Comparison of ENCODE assay signal across 41 mouse cellular contexts in the genomic region with DNA sequence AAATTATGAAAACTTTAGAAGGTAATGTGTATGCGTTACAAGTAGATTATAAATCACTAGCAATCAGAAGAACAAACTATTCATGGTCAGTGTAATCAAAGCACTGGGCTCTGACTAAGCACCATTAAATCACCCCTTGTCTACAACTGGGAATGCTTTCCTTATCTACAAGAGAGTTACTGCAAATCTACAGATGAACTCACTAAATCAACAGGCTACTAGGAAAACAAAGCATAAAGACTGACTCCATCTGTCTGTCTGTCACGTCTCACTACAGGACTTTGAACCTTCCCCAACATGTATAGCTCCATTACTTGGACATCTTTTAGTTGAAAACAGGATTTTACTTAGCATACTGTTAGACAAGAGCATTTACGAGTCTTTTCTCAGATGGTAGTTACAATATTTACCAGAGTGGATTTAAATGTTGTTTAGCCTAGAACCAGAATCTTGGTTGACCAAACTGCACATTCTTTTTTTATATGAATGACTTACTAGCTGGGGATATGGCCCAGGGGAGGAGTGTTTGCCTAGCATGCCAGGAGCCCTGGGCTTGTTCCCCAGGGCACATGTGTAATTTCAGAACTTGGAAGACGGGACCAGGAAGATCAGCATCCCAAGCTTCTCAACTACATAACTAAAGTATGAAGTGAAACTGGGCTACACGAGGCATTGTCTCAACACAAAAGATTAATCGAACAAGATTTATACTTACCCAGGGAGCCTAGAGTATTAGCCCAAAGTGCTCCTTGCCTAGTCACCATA. TPM values are rescaled to one million over a fixed set of nuclear protein-coding genes. Genes with fewer than 3 reads are reported as not detected.
DNase-seq lines count a peak whose midpoint lies in the region; ATAC-seq and TF ChIP-seq lines count a peak whose summit lies in the region.
"Had no signal": no experiment of that assay in that cellular context is flagged by ENCODE, and none has a peak within 500 bp of the region (broad histone marks: within the 10 kb centered on the region; RNA-seq: fewer than 3 reads in every experiment).

No protein-coding gene starts in this region.

- H3K4me3 ChIP-seq in midbrain, embryonic 11.5 days (ENCODE audit: low read depth, low read length), result no peak overlapping the region
- H3K4me3 ChIP-seq in midbrain, embryonic 15.5 days, result no peak overlapping the region
- no peak overlapping the region for H3K4me3 ChIP-seq in stomach, postnatal 0 days (ENCODE audit: low read depth, low read length)
- H3K4me3 ChIP-seq in forebrain, postnatal 0 days (ENCODE audit: low read depth, low read length), result no peak overlapping the region
- H3K4me3 ChIP-seq: embryonic facial prominence, embryonic 13.5 days; forebrain, embryonic 10.5 days; heart, embryonic 10.5 days; heart, embryonic 15.5 days; hindbrain, embryonic 12.5 days; limb, embryonic 12.5 days; midbrain, embryonic 12.5 days; neural tube, embryonic 13.5 days; stomach, embryonic 15.5 days had no signal

- no peak overlapping the region for H3K9ac ChIP-seq in midbrain, embryonic 11.5 days (ENCODE audit: low read length)
- H3K9ac ChIP-seq in midbrain, embryonic 15.5 days, result no peak overlapping the region
- H3K9ac ChIP-seq in stomach, postnatal 0 days (ENCODE audit: low read length), result no peak overlapping the region
- H3K9ac ChIP-seq in forebrain, postnatal 0 days, result no peak overlapping the region
- H3K9ac ChIP-seq: embryonic facial prominence, embryonic 13.5 days; heart, embryonic 15.5 days; hindbrain, embryonic 12.5 days; limb, embryonic 12.5 days; liver, embryonic 14.5 days; midbrain, embryonic 12.5 days; neural tube, embryonic 13.5 days; stomach, embryonic 15.5 days had no signal

- TF ChIP-seq CTCF in stomach, postnatal 0 days (IDR thresholded peaks at IDR 0.05; ENCODE audit: low read depth), result no peak
- no peak for TF ChIP-seq CTCF in forebrain, postnatal 0 days (IDR thresholded peaks at IDR 0.05; ENCODE audit: low read depth)

- no peaks in the 10 kb centered on the region for H3K27me3 ChIP-seq in midbrain, embryonic 11.5 days (ENCODE audit: control insufficient read depth, insufficient read depth, low read length)
- H3K27me3 ChIP-seq in midbrain, embryonic 15.5 days (replicated peaks), result no peaks in the 10 kb centered on the region
- H3K27me3 ChIP-seq in stomach, postnatal 0 days (ENCODE audit: control insufficient read depth, insufficient read depth, low read length), result no peaks in the 10 kb centered on the region
- no peaks in the 10 kb centered on the region for H3K27me3 ChIP-seq in forebrain, postnatal 0 days (ENCODE audit: insufficient read depth, low read length)
- H3K27me3 ChIP-seq: embryonic facial prominence, embryonic 13.5 days; heart, embryonic 15.5 days; hindbrain, embryonic 12.5 days; limb, embryonic 12.5 days; midbrain, embryonic 12.5 days; neural tube, embryonic 13.5 days; Patski; stomach, embryonic 15.5 days had no signal

- no peaks in the 10 kb centered on the region for H3K4me1 ChIP-seq in midbrain, embryonic 11.5 days (ENCODE audit: control insufficient read depth, insufficient read depth, low read length)
- H3K4me1 ChIP-seq in midbrain, embryonic 15.5 days, result no peaks in the 10 kb centered on the region
- no peaks in the 10 kb centered on the region for H3K4me1 ChIP-seq in stomach, postnatal 0 days (replicated peaks; ENCODE audit: control insufficient read depth, insufficient read depth)
- H3K4me1 ChIP-seq in forebrain, postnatal 0 days (ENCODE audit: insufficient read depth), result no peaks in the 10 kb centered on the region
- H3K4me1 ChIP-seq: embryonic facial prominence, embryonic 13.5 days; forebrain, embryonic 10.5 days; heart, embryonic 10.5 days; heart, embryonic 15.5 days; hindbrain, embryonic 12.5 days; limb, embryonic 12.5 days; midbrain, embryonic 12.5 days; neural tube, embryonic 13.5 days; stomach, embryonic 15.5 days had no signal

- peaks cover 3% of the 10 kb centered on the region; the same call in 1 of the 2 replicates for H3K36me3 ChIP-seq in midbrain, embryonic 11.5 days (ENCODE audit: control insufficient read depth, insufficient read depth, low read length)
- peaks cover 47% of the 10 kb centered on the region for H3K36me3 ChIP-seq in midbrain, embryonic 15.5 days (replicated peaks)
- H3K36me3 ChIP-seq in stomach, postnatal 0 days (ENCODE audit: control insufficient read depth, insufficient read depth, low read length), result peaks cover 10% of the 10 kb centered on the region; the same call in 1 of the 2 replicates
- peaks cover 52% of the 10 kb centered on the region for H3K36me3 ChIP-seq in forebrain, postnatal 0 days (ENCODE audit: insufficient read depth)

- no peak overlapping the region for H3K27ac ChIP-seq in midbrain, embryonic 11.5 days (ENCODE audit: low read depth, low read length)
- H3K27ac ChIP-seq in midbrain, embryonic 15.5 days, result no peak overlapping the region
- H3K27ac ChIP-seq in stomach, postnatal 0 days (replicated peaks), result no peak overlapping the region
- no peak overlapping the region for H3K27ac ChIP-seq in forebrain, postnatal 0 days (ENCODE audit: low read depth, low read length)
- H3K27ac ChIP-seq: embryonic facial prominence, embryonic 13.5 days; forebrain, embryonic 10.5 days; heart, embryonic 10.5 days; heart, embryonic 15.5 days; hindbrain, embryonic 12.5 days; limb, embryonic 12.5 days; liver, embryonic 14.5 days; midbrain, embryonic 12.5 days; neural tube, embryonic 13.5 days; stomach, embryonic 15.5 days had no signal

- WGBS in midbrain, embryonic 11.5 days, result 93% methylated on average over 6 of the region's 6 CpGs
- WGBS in midbrain, embryonic 15.5 days, result 94% methylated on average over 6 of the region's 6 CpGs
- 37% methylated on average over 6 of the region's 6 CpGs for WGBS in large intestine, adult 2 months
- 69% methylated on average over 6 of the region's 6 CpGs for WGBS in stomach, postnatal 0 days
- 93% methylated on average over 6 of the region's 6 CpGs for WGBS in forebrain, postnatal 0 days

- no peak overlapping the region for H3K4me2 ChIP-seq in midbrain, embryonic 11.5 days
- H3K4me2 ChIP-seq in midbrain, embryonic 15.5 days, result no peak overlapping the region
- no peak overlapping the region for H3K4me2 ChIP-seq in stomach, postnatal 0 days (replicated peaks; ENCODE audit: low read depth)
- no peak overlapping the region for H3K4me2 ChIP-seq in forebrain, postnatal 0 days (ENCODE audit: low read depth)
- H3K4me2 ChIP-seq: embryonic facial prominence, embryonic 13.5 days; heart, embryonic 15.5 days; hindbrain, embryonic 12.5 days; limb, embryonic 12.5 days; midbrain, embryonic 12.5 days; neural tube, embryonic 13.5 days; stomach, embryonic 15.5 days had no signal

- no peak for ATAC-seq in midbrain, embryonic 11.5 days (ENCODE audit: low FRiP score)
- ATAC-seq in midbrain, embryonic 15.5 days (replicated peaks), result no peak
- ATAC-seq in stomach, postnatal 0 days (ENCODE audit: low FRiP score, low TSS enrichment), result peak; percentile 77
- ATAC-seq in forebrain, postnatal 0 days, result no peak
- ATAC-seq: forebrain, embryonic 16.5 days; Patski had no signal

- peak; percentile 25 for DNase-seq in adrenal gland, adult 8-10 months
- no peak for DNase-seq in adrenal gland, postnatal 4 days (ENCODE audit: low spot score in 2 of 2)
- DNase-seq in midbrain, embryonic 11.5 days (ENCODE audit: low spot score, missing footprints), result peak; percentile 67
- DNase-seq in large intestine, adult 2 months (ENCODE audit: low read depth, low spot score), result peak; percentile 24
- no peak for DNase-seq in stomach, postnatal 0 days (ENCODE audit: low spot score)
- no peak for DNase-seq in thymus, postnatal 36 days
- DNase-seq in forebrain, postnatal 0 days, result no peak
- DNase-seq: cerebellum, adult 18-20 months; cerebellum, postnatal 10 days; gastrocnemius, postnatal 10 days; kidney, adult 2 months; kidney, postnatal 36 days; lung, postnatal 36 days; retina, postnatal 1 day; right cerebral cortex, postnatal 14 days; thymus, adult 18-20 months; thymus, postnatal 4 days had no signal

- TF ChIP-seq EP300 in stomach, postnatal 0 days (optimal IDR thresholded peaks at IDR 0.05), result no peak

- H3K9me3 ChIP-seq in midbrain, embryonic 11.5 days (ENCODE audit: control insufficient read depth, low read length), result no peaks in the 10 kb centered on the region
- H3K9me3 ChIP-seq in midbrain, embryonic 15.5 days, result no peaks in the 10 kb centered on the region
- H3K9me3 ChIP-seq in stomach, postnatal 0 days (ENCODE audit: control insufficient read depth, low read length), result no peaks in the 10 kb centered on the region
- H3K9me3 ChIP-seq in forebrain, postnatal 0 days (ENCODE audit: low read length), result no peaks in the 10 kb centered on the region
- H3K9me3 ChIP-seq: embryonic facial prominence, embryonic 13.5 days; forebrain, embryonic 10.5 days; heart, embryonic 10.5 days; heart, embryonic 15.5 days; hindbrain, embryonic 12.5 days; limb, embryonic 12.5 days; midbrain, embryonic 12.5 days; neural tube, embryonic 13.5 days; stomach, embryonic 15.5 days had no signal

RNA-seq across cellular contexts. Expression of a gene that starts 10.9 kb away (rescaled TPM):
- total RNA-seq in adrenal gland, adult 8-10 months (2022), result 100 to 1,000 TPM in 2 of 4 experiments, 10 to 100 TPM in 2; 67.8 to 135 (median 88.5) TPM
- total RNA-seq in adrenal gland, postnatal 4 days (2021), result 100 to 1,000 TPM; 108 to 118 TPM
- polyA plus RNA-seq in midbrain, embryonic 11.5 days (2014; fragmentation: Nextera tagmentation; extraction: Ambion mirVana), result 271 and 283 TPM in 2 replicates
- polyA plus RNA-seq in midbrain, embryonic 15.5 days (2015; fragmentation: Nextera tagmentation; extraction: Ambion mirVana), result 204 and 211 TPM in 2 replicates
- 112 and 140 TPM in 2 replicates for polyA plus RNA-seq in large intestine, adult 2 months (2012; rRNA removed)
- polyA plus RNA-seq in stomach, postnatal 0 days (2015; fragmentation: Nextera tagmentation; extraction: Ambion mirVana), result 218 and 234 TPM in 2 replicates
- 123 and 160 TPM in 2 replicates for total RNA-seq in forebrain, postnatal 0 days (2014; rRNA removed)
- polyA plus RNA-seq in forebrain, postnatal 0 days (2015; fragmentation: Nextera tagmentation; extraction: Ambion mirVana), result 253 and 292 TPM in 2 replicates

RNA-seq across cellular contexts. Expression of a gene that starts 10.9 kb away (rescaled TPM):
- 10 to 100 TPM; 45.9 to 83.0 (median 54.5) TPM for total RNA-seq in adrenal gland, adult 8-10 months (2022)
- 10 to 100 TPM; 70.2 to 80.9 TPM for total RNA-seq in adrenal gland, postnatal 4 days (2021)
- polyA plus RNA-seq in midbrain, embryonic 11.5 days (2014; fragmentation: Nextera tagmentation; extraction: Ambion mirVana), result 66.1 and 70.1 TPM in 2 replicates
- polyA plus RNA-seq in midbrain, embryonic 15.5 days (2015; fragmentation: Nextera tagmentation; extraction: Ambion mirVana), result 35.8 and 36.5 TPM in 2 replicates
- polyA plus RNA-seq in large intestine, adult 2 months (2012; rRNA removed), result 5.1 and 6.1 TPM in 2 replicates
- polyA plus RNA-seq in stomach, postnatal 0 days (2015; fragmentation: Nextera tagmentation; extraction: Ambion mirVana), result 15.2 and 17.5 TPM in 2 replicates
- total RNA-seq in forebrain, postnatal 0 days (2014; rRNA removed), result 46.9 and 56.0 TPM in 2 replicates
- polyA plus RNA-seq in forebrain, postnatal 0 days (2015; fragmentation: Nextera tagmentation; extraction: Ambion mirVana), result 27.8 and 28.9 TPM in 2 replicates

RNA-seq across cellular contexts. Expression of a gene that starts 31.1 kb away (rescaled TPM):
- total RNA-seq in adrenal gland, adult 8-10 months (2022), result 100 to 1,000 TPM; 139 to 231 (median 191) TPM
- 100 to 1,000 TPM; 157 to 162 TPM for total RNA-seq in adrenal gland, postnatal 4 days (2021)
- polyA plus RNA-seq in midbrain, embryonic 11.5 days (2014; fragmentation: Nextera tagmentation; extraction: Ambion mirVana), result 106 and 111 TPM in 2 replicates
- polyA plus RNA-seq in midbrain, embryonic 15.5 days (2015; fragmentation: Nextera tagmentation; extraction: Ambion mirVana), result 104 and 106 TPM in 2 replicates
- 23.0 and 46.8 TPM in 2 replicates for polyA plus RNA-seq in large intestine, adult 2 months (2012; rRNA removed)
- 97.2 and 100 TPM in 2 replicates for polyA plus RNA-seq in stomach, postnatal 0 days (2015; fragmentation: Nextera tagmentation; extraction: Ambion mirVana)
- 143 and 153 TPM in 2 replicates for total RNA-seq in forebrain, postnatal 0 days (2014; rRNA removed)
- 77.9 and 83.8 TPM in 2 replicates for polyA plus RNA-seq in forebrain, postnatal 0 days (2015; fragmentation: Nextera tagmentation; extraction: Ambion mirVana)

RNA-seq across cellular contexts. Expression of a gene that starts 49.0 kb away (rescaled TPM):
- not detected for total RNA-seq in adrenal gland, adult 8-10 months (2022)
- total RNA-seq in adrenal gland, postnatal 4 days (2021), result not detected
- polyA plus RNA-seq in midbrain, embryonic 11.5 days (2014; fragmentation: Nextera tagmentation; extraction: Ambion mirVana), result not detected in 2 replicates
- polyA plus RNA-seq in midbrain, embryonic 15.5 days (2015; fragmentation: Nextera tagmentation; extraction: Ambion mirVana), result not detected in 2 replicates
- not detected in 2 replicates for polyA plus RNA-seq in large intestine, adult 2 months (2012; rRNA removed)
- not detected in 2 replicates for polyA plus RNA-seq in stomach, postnatal 0 days (2015; fragmentation: Nextera tagmentation; extraction: Ambion mirVana)
- total RNA-seq in forebrain, postnatal 0 days (2014; rRNA removed), result not detected in 2 replicates
- not detected in 2 replicates for polyA plus RNA-seq in forebrain, postnatal 0 days (2015; fragmentation: Nextera tagmentation; extraction: Ambion mirVana)
- total RNA-seq: common myeloid progenitor, adult 5-6 weeks; gastrocnemius, postnatal 10 days; granulocyte monocyte progenitor cell, adult 5-6 weeks; heart, postnatal 25 days; left cerebral cortex, adult 18-20 months; left cerebral cortex, postnatal 25 days; megakaryocyte, adult 5-6 weeks; MEL had no signal
- polyA plus RNA-seq: brain, embryonic 14.5 days; embryonic facial prominence, embryonic 13.5 days; forebrain, embryonic 10.5 days; forebrain, embryonic 16.5 days; heart, embryonic 10.5 days; heart, embryonic 15.5 days; hindbrain, embryonic 12.5 days; kidney, adult 2 months; kidney, embryonic 16.5 days; limb, embryonic 12.5 days; lung, embryonic 16.5 days; midbrain, embryonic 12.5 days; neural tube, embryonic 13.5 days; Patski; small intestine, adult 2 months; stomach, embryonic 15.5 days had no signal

Comparison
In these comparisons a context has a peak if more than half of its experiments do, and no peak if none do; other contexts are left out.
1. DNase-seq: peak in adrenal gland, adult 8-10 months (single experiment), midbrain, embryonic 11.5 days (single experiment) and large intestine, adult 2 months (single experiment); none in adrenal gland, postnatal 4 days (0 of 2), stomach, postnatal 0 days (single experiment), thymus, postnatal 36 days (0 of 2) and forebrain, postnatal 0 days (single experiment).